Mouse (Mus musculus): Measurements from ENCODE around the gene Apobec3. TPM values are rescaled to one million over a fixed set of nuclear protein-coding genes. Genes with fewer than 3 reads are reported as not detected.

Apobec3 gene
- polyA plus RNA-seq, 1 experiment from 2014 or later: 5.2 TPM

DNA sequence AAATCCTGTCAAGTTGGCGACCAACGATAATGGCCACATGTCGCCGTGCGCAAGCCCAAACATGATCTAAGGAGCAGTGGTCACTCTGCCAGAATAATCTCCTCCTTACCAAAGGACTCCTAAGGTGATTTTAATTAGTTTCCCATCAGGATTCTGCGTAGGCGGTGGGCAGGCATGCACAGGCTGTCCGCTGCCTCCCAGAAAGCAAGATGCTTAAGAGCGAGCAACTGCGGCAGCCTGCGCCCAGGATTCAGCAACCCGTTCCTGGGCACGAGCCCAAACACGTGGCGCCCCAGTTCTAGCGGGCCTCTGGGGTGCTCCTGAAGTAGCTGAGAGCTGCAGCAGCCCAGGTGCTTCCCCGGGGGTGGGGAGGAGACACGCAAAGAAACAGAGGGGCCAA lies 71.2 kb downstream of the Apobec3 start:
- no peak overlapping the region for H3K9ac ChIP-seq
- H3K27me3 ChIP-seq: no peaks in the 10 kb centered on the region
- H3K4me3 ChIP-seq: no peak overlapping the region
- no peak for ATAC-seq (ENCODE audit: low read depth)
- H3K9me3 ChIP-seq: no peaks in the 10 kb centered on the region
- no peaks in the 10 kb centered on the region for H3K36me3 ChIP-seq
- WGBS: 87% methylated on average over 18 of the region's 18 CpGs
- no peak overlapping the region for H3K4me2 ChIP-seq
- no peak overlapping the region for H3K27ac ChIP-seq (replicated peaks)
- peaks cover 11% of the 10 kb centered on the region; the same call in 1 of the 2 replicates for H3K4me1 ChIP-seq (replicated peaks)

DNA sequence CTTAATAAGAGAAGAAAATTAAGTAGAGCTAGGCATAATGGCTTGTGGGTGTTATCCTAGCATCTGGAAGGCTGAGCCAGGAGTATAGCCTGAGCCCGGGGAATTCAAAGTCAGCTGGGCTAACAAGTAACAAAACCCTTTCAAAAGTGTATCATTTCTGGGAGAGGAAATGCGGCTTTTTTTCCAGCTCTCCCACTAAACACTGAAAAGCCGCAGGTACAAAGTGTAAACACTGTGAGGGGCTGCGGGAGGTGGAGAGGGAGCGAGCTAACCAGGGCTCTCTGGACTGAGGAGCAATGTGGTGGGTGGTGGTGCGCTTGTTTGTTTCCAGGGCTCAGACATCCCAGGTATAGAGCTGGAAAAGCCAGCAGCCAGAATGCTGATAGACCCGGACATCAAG lies 72.9 kb downstream of the Apobec3 start:
- Histone ChIP-seq H3K4me3 (no peak overlapping the region), H3K36me3 (no peaks in the 10 kb centered on the region), H3K4me1 (replicated peaks) (peaks cover 11% of the 10 kb centered on the region; the same call in 1 of the 2 replicates), H3K27me3 (no peaks in the 10 kb centered on the region), H3K9ac (no peak overlapping the region), H3K4me2 (no peak overlapping the region), H3K9me3 (no peaks in the 10 kb centered on the region), H3K27ac (replicated peaks) (no peak overlapping the region)
- ATAC-seq (ENCODE audit: low read depth): no peak
- 90% methylated on average over 7 of the region's 7 CpGs for WGBS

Other genes starting within 250 kb of the Apobec3 start
- 5.3 and 6.2 TPM in 2 replicates for gene Fam227a, start 232.7 kb upstream of the Apobec3 start, polyA plus RNA-seq (2015; fragmentation: Nextera tagmentation; extraction: Ambion mirVana)
- gene Cby1, start 232.5 kb upstream of the Apobec3 start, polyA plus RNA-seq (2015; fragmentation: Nextera tagmentation; extraction: Ambion mirVana): 82.6 and 85.6 TPM in 2 replicates
- 263 and 294 TPM in 2 replicates for gene Tomm22, start 220.8 kb upstream of the Apobec3 start, polyA plus RNA-seq (2015; fragmentation: Nextera tagmentation; extraction: Ambion mirVana)
- gene Josd1, start 203.7 kb upstream of the Apobec3 start, polyA plus RNA-seq (2015; fragmentation: Nextera tagmentation; extraction: Ambion mirVana): 20.9 and 21.3 TPM in 2 replicates
- gene Gtpbp1, start 200.8 kb upstream of the Apobec3 start, polyA plus RNA-seq (2015; fragmentation: Nextera tagmentation; extraction: Ambion mirVana): 38.1 and 40.9 TPM in 2 replicates
- gene Sun2, start 149.1 kb upstream of the Apobec3 start, polyA plus RNA-seq (2015; fragmentation: Nextera tagmentation; extraction: Ambion mirVana): 6.9 and 11.1 TPM in 2 replicates
- gene Dnal4, start 113.8 kb upstream of the Apobec3 start, polyA plus RNA-seq (2015; fragmentation: Nextera tagmentation; extraction: Ambion mirVana): 69.7 and 72.1 TPM in 2 replicates
- gene Nptxr, start 86.9 kb upstream of the Apobec3 start, polyA plus RNA-seq (2015; fragmentation: Nextera tagmentation; extraction: Ambion mirVana): 19.9 and 22.1 TPM in 2 replicates
- gene Npcd, start 57.4 kb upstream of the Apobec3 start, polyA plus RNA-seq (2015; fragmentation: Nextera tagmentation; extraction: Ambion mirVana): 0.90 TPM in 1 of 2 replicates, not detected in the other
- 39.8 and 42.0 TPM in 2 replicates for gene Cbx6, start 57.0 kb upstream of the Apobec3 start, polyA plus RNA-seq (2015; fragmentation: Nextera tagmentation; extraction: Ambion mirVana)
- 3.0 and 3.3 TPM in 2 replicates for gene Cbx7, start 79.5 kb downstream of the Apobec3 start, polyA plus RNA-seq (2015; fragmentation: Nextera tagmentation; extraction: Ambion mirVana)
- gene Pdgfb, start 123.3 kb downstream of the Apobec3 start, polyA plus RNA-seq (2015; fragmentation: Nextera tagmentation; extraction: Ambion mirVana): 3.3 TPM in 2 replicates
- 27.2 and 36.0 TPM in 2 replicates for gene Syngr1, start 199.7 kb downstream of the Apobec3 start, polyA plus RNA-seq (2015; fragmentation: Nextera tagmentation; extraction: Ambion mirVana)
- 597 and 620 TPM in 2 replicates for gene Rpl3, start 200.2 kb downstream of the Apobec3 start, polyA plus RNA-seq (2015; fragmentation: Nextera tagmentation; extraction: Ambion mirVana)
- 35.9 and 38.9 TPM in 2 replicates for gene Tab1, start 241.5 kb downstream of the Apobec3 start, polyA plus RNA-seq (2015; fragmentation: Nextera tagmentation; extraction: Ambion mirVana)